In the genomic region with DNA sequence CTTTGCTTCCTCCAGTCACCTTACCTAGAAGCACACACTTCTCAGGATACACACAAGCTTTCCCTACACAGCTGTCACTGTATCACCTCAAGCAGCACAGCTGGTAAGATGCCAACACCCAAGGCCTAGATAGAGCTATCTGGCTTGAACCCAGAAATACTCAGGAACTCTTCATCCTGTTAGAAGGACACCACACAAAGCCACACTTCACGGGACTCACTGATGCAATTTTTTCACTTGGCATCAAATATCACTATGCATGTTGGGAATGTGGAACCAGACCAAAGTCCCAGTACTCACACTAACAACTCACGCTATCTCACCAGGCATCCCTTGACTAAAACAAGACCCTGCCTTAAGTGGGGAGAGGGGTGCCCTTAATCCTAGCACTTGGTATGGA, we compare ENCODE assay signal across 11 mouse cellular contexts. TPM values are rescaled to one million over a fixed set of nuclear protein-coding genes. Genes with fewer than 3 reads are reported as not detected.
A peak's percentile ranks its signal among the peaks of the same experiment; 100 is the strongest.
DNase-seq lines count a peak whose midpoint lies in the region; ATAC-seq lines count a peak whose summit lies in the region.
"Had no signal": no experiment of that assay in that cellular context is flagged by ENCODE, and none has a peak within 500 bp of the region (broad histone marks: within the 10 kb centered on the region; RNA-seq: fewer than 3 reads in every experiment).

No protein-coding gene starts in this region.

- peaks cover 23% of the 10 kb centered on the region for H3K36me3 ChIP-seq in heart, embryonic 16.5 days (ENCODE audit: control insufficient read depth, insufficient read depth)
- H3K36me3 ChIP-seq in forebrain, embryonic 12.5 days (replicated peaks) = peaks cover 38% of the 10 kb centered on the region
- peaks cover 9% of the 10 kb centered on the region for H3K36me3 ChIP-seq in liver, embryonic 16.5 days (ENCODE audit: control insufficient read depth, insufficient read depth)

- no peak overlapping the region; the same call in 1 of the 2 replicates for H3K4me3 ChIP-seq in heart, embryonic 16.5 days (ENCODE audit: low read length)
- H3K4me3 ChIP-seq in forebrain, embryonic 12.5 days (replicated peaks) = no peak overlapping the region
- H3K4me3 ChIP-seq in liver, embryonic 16.5 days (ENCODE audit: low read depth, low read length) = peak overlapping the region; percentile 13; the same call in 1 of the 2 replicates

- H3K9me3 ChIP-seq in heart, embryonic 16.5 days (replicated peaks; ENCODE audit: control insufficient read depth, low read length) = no peaks in the 10 kb centered on the region
- H3K9me3 ChIP-seq in forebrain, embryonic 12.5 days = no peaks in the 10 kb centered on the region
- H3K9me3 ChIP-seq in liver, embryonic 16.5 days (replicated peaks; ENCODE audit: control insufficient read depth, low read length) = no peaks in the 10 kb centered on the region

- no peak overlapping the region for H3K27ac ChIP-seq in heart, embryonic 16.5 days (ENCODE audit: low read length)
- no peak overlapping the region for H3K27ac ChIP-seq in forebrain, embryonic 12.5 days
- H3K27ac ChIP-seq in liver, embryonic 16.5 days (ENCODE audit: low read length) = no peak overlapping the region

- no peaks in the 10 kb centered on the region for H3K27me3 ChIP-seq in heart, embryonic 16.5 days (ENCODE audit: control insufficient read depth, insufficient read depth, low read length)
- H3K27me3 ChIP-seq in forebrain, embryonic 12.5 days = no peaks in the 10 kb centered on the region
- H3K27me3 ChIP-seq in liver, embryonic 16.5 days (ENCODE audit: control insufficient read depth, insufficient read depth, low read depth, low read length) = no peaks in the 10 kb centered on the region
- H3K27me3 ChIP-seq: Patski had no signal

- H3K4me1 ChIP-seq in heart, embryonic 16.5 days (ENCODE audit: control insufficient read depth, insufficient read depth, low read length) = peaks cover 47% of the 10 kb centered on the region
- H3K4me1 ChIP-seq in forebrain, embryonic 12.5 days = peaks cover 31% of the 10 kb centered on the region
- H3K4me1 ChIP-seq in liver, embryonic 16.5 days (ENCODE audit: control insufficient read depth, low read depth, low read length) = peaks cover 38% of the 10 kb centered on the region

- no peak overlapping the region for H3K9ac ChIP-seq in heart, embryonic 16.5 days (ENCODE audit: low read length)
- no peak overlapping the region for H3K9ac ChIP-seq in forebrain, embryonic 12.5 days
- H3K9ac ChIP-seq in liver, embryonic 16.5 days (ENCODE audit: low read depth, low read length) = no peak overlapping the region

- no peak for ATAC-seq in heart, embryonic 16.5 days (replicated peaks; ENCODE audit: extremely low read depth, insufficient read depth, low FRiP score)
- ATAC-seq in forebrain, embryonic 12.5 days (ENCODE audit: low FRiP score) = no peak
- ATAC-seq in liver, embryonic 16.5 days (ENCODE audit: low read depth) = no peak
- ATAC-seq: Patski had no signal

- DNase-seq in heart, postnatal 4 days = no peak
- peak; percentile 48 for DNase-seq in Muller cell, postnatal 12 days (ENCODE audit: inconsistent ontology term)
- no peak for DNase-seq in urinary bladder, adult 18-20 months (ENCODE audit: low spot score in 2 of 2)
- DNase-seq in adrenal gland, adult 8-10 months = no peak
- DNase-seq in spleen, postnatal 4 days (ENCODE audit: low spot score in 2 of 2) = no peak

- WGBS in heart, embryonic 16.5 days = 44% methylated on average over 2 of the region's 2 CpGs
- WGBS in forebrain, embryonic 12.5 days = 81% methylated on average over 2 of the region's 2 CpGs
- WGBS in liver, embryonic 16.5 days (ENCODE audit: insufficient replicate concordance) = 56% methylated on average over 2 of the region's 2 CpGs

- peak overlapping the region; percentile 98 for H3K4me2 ChIP-seq in heart, embryonic 16.5 days (ENCODE audit: low read depth, low read length)
- peak overlapping the region; percentile 89 for H3K4me2 ChIP-seq in forebrain, embryonic 12.5 days
- H3K4me2 ChIP-seq in liver, embryonic 16.5 days (ENCODE audit: low read depth, low read length) = peak overlapping the region; percentile 95

RNA-seq across cellular contexts. Expression of gene Arf5, which starts 3.7 kb away (rescaled TPM):
- 231 and 247 TPM in 2 replicates for polyA plus RNA-seq in heart, embryonic 16.5 days (2015; fragmentation: Nextera tagmentation; extraction: Ambion mirVana)
- total RNA-seq in heart, postnatal 4 days (2021) = 100 to 1,000 TPM; 199 to 205 TPM
- 288 and 291 TPM in 2 replicates for polyA plus RNA-seq in forebrain, embryonic 12.5 days (2016; fragmentation: Nextera tagmentation; extraction: Ambion mirVana)
- polyA plus RNA-seq in liver, embryonic 16.5 days (2015; fragmentation: Nextera tagmentation; extraction: Ambion mirVana) = 372 TPM in 2 replicates
- total RNA-seq in adrenal gland, adult 8-10 months (2022) = 100 to 1,000 TPM; 150 to 160 (median 155) TPM

RNA-seq across cellular contexts. Expression of gene Fscn3, which starts 7.9 kb away (rescaled TPM):
- polyA plus RNA-seq in heart, embryonic 16.5 days (2015; fragmentation: Nextera tagmentation; extraction: Ambion mirVana) = not detected in 2 replicates
- not detected for total RNA-seq in heart, postnatal 4 days (2021)
- polyA plus RNA-seq in forebrain, embryonic 12.5 days (2016; fragmentation: Nextera tagmentation; extraction: Ambion mirVana) = not detected in 2 replicates
- polyA plus RNA-seq in liver, embryonic 16.5 days (2015; fragmentation: Nextera tagmentation; extraction: Ambion mirVana) = 0.33 and 0.35 TPM in 2 replicates
- under 1 TPM in 1 of 4 experiments, not detected in 3; 0.16 TPM for total RNA-seq in adrenal gland, adult 8-10 months (2022)
- total RNA-seq: layer of hippocampus, postnatal 10 days had no signal
- polyA plus RNA-seq: cortical plate, adult 2 months; Patski had no signal

RNA-seq across cellular contexts. Expression of gene Gcc1, which starts 8.5 kb away (rescaled TPM):
- polyA plus RNA-seq in heart, embryonic 16.5 days (2015; fragmentation: Nextera tagmentation; extraction: Ambion mirVana) = 6.3 and 7.4 TPM in 2 replicates
- total RNA-seq in heart, postnatal 4 days (2021) = 1 to 10 TPM; 8.6 TPM
- polyA plus RNA-seq in forebrain, embryonic 12.5 days (2016; fragmentation: Nextera tagmentation; extraction: Ambion mirVana) = 14.8 and 16.2 TPM in 2 replicates
- polyA plus RNA-seq in liver, embryonic 16.5 days (2015; fragmentation: Nextera tagmentation; extraction: Ambion mirVana) = 3.7 and 4.4 TPM in 2 replicates
- 10 to 100 TPM; 17.4 to 20.6 (median 18.6) TPM for total RNA-seq in adrenal gland, adult 8-10 months (2022)

RNA-seq across cellular contexts. Expression of gene Zfp800, which starts 21.9 kb away (rescaled TPM):
- 11.7 and 12.7 TPM in 2 replicates for polyA plus RNA-seq in heart, embryonic 16.5 days (2015; fragmentation: Nextera tagmentation; extraction: Ambion mirVana)
- total RNA-seq in heart, postnatal 4 days (2021) = 10 to 100 TPM; 11.7 to 12.5 TPM
- 28.1 and 28.4 TPM in 2 replicates for polyA plus RNA-seq in forebrain, embryonic 12.5 days (2016; fragmentation: Nextera tagmentation; extraction: Ambion mirVana)
- polyA plus RNA-seq in liver, embryonic 16.5 days (2015; fragmentation: Nextera tagmentation; extraction: Ambion mirVana) = 19.7 and 22.8 TPM in 2 replicates
- total RNA-seq in adrenal gland, adult 8-10 months (2022) = 10 to 100 TPM; 23.5 to 27.8 (median 23.9) TPM

RNA-seq across cellular contexts. Expression of gene Pax4, which starts 29.5 kb away (rescaled TPM):
- not detected in 2 replicates for polyA plus RNA-seq in heart, embryonic 16.5 days (2015; fragmentation: Nextera tagmentation; extraction: Ambion mirVana)
- total RNA-seq in heart, postnatal 4 days (2021) = not detected
- 0.14 TPM in 1 of 2 replicates, not detected in the other for polyA plus RNA-seq in forebrain, embryonic 12.5 days (2016; fragmentation: Nextera tagmentation; extraction: Ambion mirVana)
- polyA plus RNA-seq in liver, embryonic 16.5 days (2015; fragmentation: Nextera tagmentation; extraction: Ambion mirVana) = not detected in 2 replicates
- not detected for total RNA-seq in adrenal gland, adult 8-10 months (2022)
- total RNA-seq: layer of hippocampus, postnatal 10 days had no signal
- polyA plus RNA-seq: Patski had no signal
